Mouse (Mus musculus) CD4-positive helper T cell, adult 2 months (primary cell): Measurements from ENCODE around the gene Cntnap5b.
"Not testable (repeated sequence)": the region's sequence is repeated elsewhere in the genome, so short reads cannot be mapped to it uniquely, and the experiment has no call there.

Experiments used
- DNase-seq: peaks from one replicate; pipeline ENCODE4 v3.0.0-alpha.2; 2012; ENCODE audit warnings: low read depth, missing footprints, low spot score

Cntnap5b gene

DNA sequence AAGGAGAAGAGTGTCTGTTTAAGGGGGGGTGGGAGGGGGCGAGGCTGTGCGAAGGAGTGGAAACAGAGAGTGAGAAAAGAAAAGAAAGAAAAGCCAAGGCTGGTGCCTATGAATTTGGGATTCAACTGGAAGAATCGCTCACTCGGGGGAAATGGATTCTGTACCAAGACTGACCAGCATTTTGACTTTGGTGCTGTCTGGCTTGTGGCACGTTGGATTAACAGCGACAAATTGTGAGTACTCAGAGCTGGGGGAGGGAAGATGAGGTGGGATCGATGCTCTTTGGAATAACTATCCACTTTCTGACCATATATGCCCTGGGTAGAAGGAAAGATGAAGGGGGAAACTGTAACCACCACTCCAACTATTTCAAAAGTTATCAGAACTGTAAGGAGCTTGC, at the start of gene Cntnap5b:
Gene Cntnap5b (plus strand): TSS at position 152 of the 400 bp plus-strand sequence.
- DNase-seq = no peak

DNA sequence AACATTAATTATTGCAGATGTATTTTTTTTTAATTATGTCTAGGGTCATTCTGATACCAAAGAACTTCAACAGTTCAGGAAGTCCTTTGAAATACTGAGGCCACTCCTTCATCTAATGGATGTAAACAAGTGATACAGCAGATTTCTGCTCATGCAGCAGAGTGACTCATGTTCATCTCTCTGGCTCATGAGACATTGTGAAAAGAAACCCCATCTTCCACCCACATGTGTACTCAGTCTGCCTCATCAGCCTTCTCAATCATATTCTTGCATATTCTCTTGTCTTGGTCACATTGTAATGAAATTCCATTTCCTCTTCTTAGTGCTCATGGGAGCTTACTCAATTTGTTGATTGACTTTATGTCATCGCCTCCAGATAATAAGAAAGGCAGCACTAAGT, 12.6 kb upstream of the Cntnap5b start:
- DNase-seq = no peak

- DNase-seq = no peak
Measured at GRCm38 (mm10) chr1:99772183-99772582, 382 bp upstream of the Cntnap5b start.

DNA sequence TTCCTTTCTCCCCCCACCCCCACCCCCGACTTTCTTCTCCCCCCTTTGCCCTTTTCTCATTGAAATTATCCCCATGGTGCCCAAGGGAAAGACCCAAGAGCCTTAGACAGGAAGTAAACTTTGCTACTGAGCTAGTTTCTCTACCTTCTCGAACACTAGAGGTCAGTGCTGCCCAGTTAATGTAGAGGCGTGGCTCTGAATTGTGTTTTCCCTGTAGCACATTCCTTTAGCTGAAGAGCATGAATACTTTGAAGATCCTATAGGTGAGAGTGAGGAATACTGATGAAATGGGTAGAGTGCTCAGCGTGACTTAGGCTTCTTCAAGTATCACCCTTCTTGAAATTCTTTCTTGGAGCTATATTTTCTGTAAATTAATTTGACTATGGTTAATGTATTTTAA, 1.6 kb downstream of the Cntnap5b start:
- DNase-seq = no peak

DNA sequence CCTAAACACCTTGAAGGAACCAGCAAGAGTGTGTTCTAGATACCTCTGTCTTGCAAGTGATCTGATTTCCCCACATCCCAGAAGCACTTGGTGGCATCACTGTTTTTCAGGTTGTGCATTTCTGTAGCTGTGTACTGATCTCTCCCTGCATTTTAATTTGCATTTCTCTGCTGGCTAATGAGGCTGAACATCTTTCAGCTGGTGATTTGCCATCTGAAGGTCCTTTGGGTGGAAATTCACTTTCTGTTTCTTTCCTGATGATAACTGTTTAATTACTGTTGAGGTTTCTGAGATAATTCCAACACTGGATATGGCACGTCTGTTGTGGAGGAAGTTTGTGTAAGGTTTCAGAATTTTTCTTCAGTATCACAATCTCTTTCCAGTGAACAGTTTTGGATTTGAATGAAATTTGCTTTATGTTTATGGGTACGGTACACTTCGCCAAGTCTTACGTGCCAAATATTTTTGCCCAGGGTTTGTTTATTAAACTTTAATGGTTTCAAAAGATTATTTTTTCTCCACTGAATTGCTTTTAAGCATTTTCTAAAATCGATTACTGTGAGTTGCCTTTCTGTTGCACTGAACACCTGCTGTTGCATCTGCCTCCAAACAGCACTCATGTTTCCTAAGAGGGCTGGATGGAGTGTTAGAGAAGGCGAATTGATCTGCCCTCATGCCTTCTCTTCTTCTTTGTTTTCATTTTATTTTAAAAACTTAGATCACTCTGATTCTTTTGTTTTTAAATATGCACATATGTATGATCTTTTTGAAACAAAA, 41.0 kb downstream of the Cntnap5b start:
- no peak for DNase-seq

- no peak for DNase-seq
Measured at GRCm38 (mm10) chr1:99872344-99872743, 99.8 kb downstream of the Cntnap5b start.

- DNase-seq = no peak
Measured at GRCm38 (mm10) chr1:99907774-99908173, 135.2 kb downstream of the Cntnap5b start.

- no peak for DNase-seq
Measured at GRCm38 (mm10) chr1:99943515-99943914, 170.9 kb downstream of the Cntnap5b start.

DNA sequence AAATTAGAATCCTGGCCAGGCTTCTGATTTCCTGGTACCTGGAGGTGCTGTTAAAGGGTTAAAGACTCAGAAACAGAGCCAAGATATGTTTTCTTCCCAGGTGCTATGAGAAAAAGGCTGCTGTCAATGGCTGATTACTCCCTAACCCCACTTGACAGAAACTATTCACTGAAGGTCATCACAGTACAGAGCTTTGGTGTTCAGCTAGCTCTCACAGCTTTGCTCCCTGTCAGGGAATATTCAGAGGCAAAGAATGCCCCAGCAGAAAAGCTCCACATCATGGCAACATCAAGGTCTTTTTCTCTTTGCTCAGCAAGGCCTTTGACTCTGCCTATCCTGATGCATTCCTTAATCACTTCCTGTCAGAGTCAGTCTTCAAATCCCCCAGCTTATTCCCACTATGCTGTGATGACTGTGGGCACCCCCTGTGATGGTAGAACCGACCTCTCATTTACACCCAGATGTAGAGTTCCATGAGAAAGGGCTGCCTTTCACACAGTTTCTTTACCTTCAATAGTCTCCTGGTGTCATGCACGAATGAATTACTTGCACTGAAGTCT, 186.9 kb downstream of the Cntnap5b start:
- DNase-seq = no peak

GRCm38 (mm10) chr1:99967300-99968089, 194.9 kb downstream of the Cntnap5b start:
- DNase-seq = no peak

DNA sequence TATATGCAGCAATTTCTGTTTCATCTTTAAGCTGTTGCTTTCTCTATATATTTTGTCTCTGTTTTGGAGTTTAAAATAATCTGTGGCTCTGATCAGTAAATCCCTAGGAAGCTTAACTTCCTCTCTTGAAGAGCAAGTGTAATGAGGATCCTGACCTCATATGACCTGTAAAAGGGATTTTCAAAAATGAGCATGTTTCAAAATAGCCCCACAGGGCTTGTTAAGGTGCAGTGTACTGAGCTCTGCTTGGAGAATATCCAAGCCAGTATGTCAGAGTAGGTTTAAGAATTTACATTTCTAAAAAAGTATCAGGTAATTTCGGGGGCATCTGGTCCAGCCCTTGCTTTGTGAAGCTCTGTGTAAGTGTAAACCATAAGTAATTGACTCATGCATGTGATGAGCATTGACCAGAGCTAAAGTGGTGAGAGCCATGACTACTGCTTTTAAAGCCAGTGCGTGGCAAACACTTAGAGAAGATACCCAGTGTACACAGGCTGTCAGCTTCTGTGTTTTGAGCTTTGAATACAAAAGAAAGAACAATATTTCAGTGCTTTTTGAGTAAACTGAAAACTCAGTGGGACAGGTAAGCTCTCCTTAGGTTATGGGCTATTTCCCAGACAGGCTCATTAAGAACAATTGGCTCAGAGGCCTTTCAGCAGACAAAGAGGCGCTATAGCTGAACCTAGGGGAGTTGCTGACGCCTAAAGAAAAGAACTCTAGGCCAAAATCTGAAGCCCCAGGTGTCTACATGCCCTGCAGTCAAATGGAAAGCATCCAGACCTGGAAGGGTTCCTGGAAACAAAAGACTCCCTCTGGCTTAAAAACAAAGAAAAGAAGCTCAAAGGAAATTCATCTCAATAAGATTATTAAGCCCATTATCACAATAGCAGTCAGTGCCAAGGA, 197.9 kb downstream of the Cntnap5b start:
- DNase-seq = no peak

- not testable (repeated sequence) for DNase-seq
Measured at GRCm38 (mm10) chr1:100001226-100001625, 228.7 kb downstream of the Cntnap5b start.

GRCm38 (mm10) chr1:100006021-100006745, 233.6 kb downstream of the Cntnap5b start:
- DNase-seq = no peak

DNA sequence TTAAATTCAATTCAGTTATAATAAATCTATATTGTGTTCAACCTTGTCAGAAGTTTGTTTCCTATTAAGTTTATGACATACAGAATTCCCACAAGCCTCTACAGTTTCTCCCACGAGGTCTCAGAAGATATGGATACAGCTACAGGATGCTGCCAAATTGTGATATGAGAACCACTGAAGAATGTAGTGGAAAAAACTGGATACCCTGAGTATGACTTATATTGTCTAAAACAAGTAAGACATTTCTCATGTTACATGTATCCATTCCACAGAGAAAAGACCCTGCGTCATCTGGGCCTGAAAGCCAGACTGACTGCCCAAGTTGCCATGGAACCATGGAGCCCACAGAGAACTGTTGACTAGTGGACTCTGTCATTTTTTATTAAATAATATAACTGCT, 269.2 kb downstream of the Cntnap5b start:
- no peak for DNase-seq

DNA sequence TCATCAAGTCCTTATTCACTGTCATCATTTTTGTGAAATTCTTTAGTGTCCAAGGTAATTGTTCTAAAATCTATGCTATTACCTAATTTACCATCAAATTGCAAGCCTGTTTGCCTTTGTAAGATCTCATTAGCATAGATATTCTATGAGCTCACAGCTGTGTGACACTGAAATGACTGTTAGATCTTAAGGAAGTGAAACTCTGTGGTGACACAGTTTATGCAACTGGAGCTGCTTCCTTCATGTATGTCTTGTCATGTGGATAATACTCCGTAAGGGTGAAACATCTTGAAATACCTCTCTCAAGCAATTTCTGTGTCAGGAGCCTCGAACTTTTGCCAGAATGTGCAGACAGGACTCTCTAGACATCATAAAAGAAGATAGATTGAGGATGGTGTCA, 307.2 kb downstream of the Cntnap5b start:
- DNase-seq = no peak

DNA sequence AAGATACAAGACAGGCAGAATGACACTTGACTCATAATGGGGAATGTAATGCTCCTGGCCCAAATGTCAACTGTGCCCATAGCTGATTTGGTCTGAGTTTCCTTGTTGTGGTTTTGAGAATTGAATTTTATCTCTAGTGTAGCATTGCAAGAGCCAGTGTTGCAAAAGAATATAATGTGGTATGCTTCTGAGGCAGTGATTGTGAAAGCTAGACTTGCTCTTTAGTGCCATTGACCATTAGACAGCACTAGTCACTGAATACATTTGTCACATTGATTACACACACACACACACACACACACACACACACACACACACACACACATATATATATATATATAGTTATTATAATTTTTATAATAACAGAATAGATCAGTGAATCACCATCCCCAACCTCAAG, 328.0 kb downstream of the Cntnap5b start:
- no peak for DNase-seq

- no peak for DNase-seq
Measured at GRCm38 (mm10) chr1:100101017-100101416, 328.5 kb downstream of the Cntnap5b start.

DNA sequence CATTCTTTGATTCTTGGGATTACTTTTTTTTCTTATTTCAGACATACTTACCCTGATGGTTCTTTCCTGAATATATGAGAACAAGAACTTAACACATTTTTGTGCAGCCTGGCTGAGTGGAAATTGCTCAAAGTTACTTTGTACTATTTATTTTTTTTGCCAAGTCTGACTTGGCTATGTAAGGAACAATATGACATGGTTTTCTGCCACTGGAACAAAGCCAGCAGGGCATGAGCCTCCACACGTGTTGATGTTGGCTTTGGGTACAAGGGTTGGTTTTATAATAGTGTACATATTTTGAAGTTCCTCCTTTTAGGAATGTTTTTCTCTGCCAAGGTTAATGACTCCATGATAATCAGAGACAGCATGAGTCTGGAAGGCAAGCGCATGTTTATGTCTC, 331.8 kb downstream of the Cntnap5b start:
- DNase-seq = no peak

- DNase-seq = no peak
Measured at GRCm38 (mm10) chr1:100122410-100122935, 349.9 kb downstream of the Cntnap5b start.

- DNase-seq = no peak
Measured at GRCm38 (mm10) chr1:100163588-100164357, 391.2 kb downstream of the Cntnap5b start.
